Mouse (Mus musculus) midbrain, embryonic 11.5 days (tissue): ENCODE data around the gene Syt2. TPM values are rescaled to one million over a fixed set of nuclear protein-coding genes. Genes with fewer than 3 reads are reported as not detected.

Experiments used
- ATAC-seq: fragments of 200-750 bp; cut with Nextera tagmentation; 2 replicates; pipeline ENCODE4 v1.8.0; 2017; ENCODE audit warnings: moderate TSS enrichment, moderate library complexity; ENCODE audit not compliant: low FRiP score
- DNase-seq: peaks from one replicate; pipeline ENCODE4 v3.0.0; 2015; ENCODE audit warnings: low spot score; ENCODE audit errors: missing footprints
- H3K27ac ChIP-seq: fragments of 300-500 bp; sonication (generic); 2 replicates; pipeline ENCODE4 v1.5.1; 2014; ENCODE audit warnings: low read depth, low read length
- H3K27me3 ChIP-seq: fragments of 300-500 bp; sonication (generic); 2 replicates; pipeline ENCODE4 v1.6.1; 2014; ENCODE audit warnings: mild to moderate bottlenecking, low read length, moderate library complexity, mixed read lengths; ENCODE audit not compliant: control insufficient read depth, insufficient read depth
- H3K36me3 ChIP-seq: fragments of 300-500 bp; sonication (generic); 2 replicates; pipeline ENCODE4 v1.6.1; 2014; ENCODE audit warnings: mild to moderate bottlenecking, low read length, moderate library complexity, mixed read lengths; ENCODE audit not compliant: control insufficient read depth, insufficient read depth
- H3K4me1 ChIP-seq: fragments of 300-500 bp; sonication (generic); 2 replicates; pipeline ENCODE4 v1.6.1; 2014; ENCODE audit warnings: low read length; ENCODE audit not compliant: control insufficient read depth, insufficient read depth
- H3K4me2 ChIP-seq: fragments of 300-500 bp; sonication (generic); 2 replicates; pipeline ENCODE4 v1.6.1; 2014; ENCODE audit warnings: mild to moderate bottlenecking, moderate library complexity
- H3K4me3 ChIP-seq: fragments of 300-500 bp; sonication (generic); 2 replicates; pipeline ENCODE4 v1.5.1; 2014; ENCODE audit warnings: low read depth, low read length
- H3K9ac ChIP-seq: fragments of 300-500 bp; sonication (generic); 2 replicates; pipeline ENCODE4 v1.6.1; 2014; ENCODE audit warnings: low read length
- H3K9me3 ChIP-seq: fragments of 300-500 bp; sonication (generic); 2 replicates; pipeline ENCODE4 v1.6.1; 2016; ENCODE audit warnings: low read length; ENCODE audit not compliant: control insufficient read depth
- WGBS: fragments of 180-500 bp; shearing (Covaris S2); extraction: QIAGEN DNeasy Blood & Tissue Kit; methylation state at CpG from one replicate; pipeline ENCODE4 v1.1.7; 2014; 5-methylcytosine and 5-hydroxymethylcytosine counted together
- polyA plus RNA-seq: library from polyadenylated mRNA; unstranded; fragments of >200 nt; fragmentation: Nextera tagmentation; extraction: Ambion mirVana; gene quantifications from 2 replicates; pipeline ENCODE4 v1.2.1, GENCODE M21; 2014

Gene Syt2
- polyA plus RNA-seq, 1 experiment from 2014 or later = 1.6 TPM

DNA sequence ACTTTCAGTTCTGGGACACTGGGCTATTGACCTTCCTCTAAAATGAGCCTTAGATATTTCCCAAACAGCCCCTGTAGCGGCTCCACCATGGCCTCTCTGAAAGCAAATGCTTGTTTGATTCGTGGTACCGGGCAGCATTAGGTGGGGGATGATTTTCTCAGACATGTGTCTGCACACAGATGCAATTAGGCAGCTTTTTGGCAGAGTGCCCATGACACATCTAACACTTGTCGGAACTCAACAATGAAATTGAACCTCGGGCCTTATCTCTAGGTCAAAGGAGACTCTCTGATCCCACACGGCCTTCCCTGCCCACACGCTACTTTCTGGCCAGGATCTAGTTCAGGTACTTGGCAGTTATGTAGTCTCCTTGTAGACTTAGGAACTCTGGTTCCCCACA, 12.4 kb downstream of the Syt2 start:
- Histone ChIP-seq H3K4me1 (peaks cover 3% of the 10 kb centered on the region; the same call in 1 of the 2 replicates), H3K36me3 (no peaks in the 10 kb centered on the region), H3K27ac (no peak overlapping the region), H3K9ac (no peak overlapping the region), H3K27me3 (no peaks in the 10 kb centered on the region; the same call in 1 of the 2 replicates), H3K4me3 (no peak overlapping the region), H3K4me2 (no peak overlapping the region), H3K9me3 (no peaks in the 10 kb centered on the region)
- WGBS = 87% methylated on average over 7 of the region's 7 CpGs
- no peak for ATAC-seq
- DNase-seq = peak; percentile 28

DNA sequence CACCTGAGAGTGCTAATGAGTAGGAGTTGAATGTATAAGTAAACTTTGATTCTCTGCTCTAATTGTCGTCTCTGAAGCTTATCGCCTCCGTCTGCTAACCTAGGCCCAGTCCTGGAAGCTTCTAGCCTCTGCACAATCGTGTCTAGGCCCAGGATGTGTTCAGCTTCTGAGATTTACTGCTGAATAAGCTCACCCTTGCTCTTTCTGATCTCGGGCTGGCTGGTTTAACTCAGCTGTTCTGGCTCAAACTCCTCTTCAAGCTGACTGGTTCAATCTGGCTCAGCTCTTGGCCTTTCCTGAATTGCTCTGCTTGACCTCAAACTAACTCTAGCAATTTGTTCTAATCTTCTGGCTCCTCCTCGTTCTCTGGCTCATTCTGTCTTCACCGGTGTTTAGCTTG, 13.7 kb downstream of the Syt2 start:
- Histone ChIP-seq H3K27me3 (no peaks in the 10 kb centered on the region), H3K4me3 (no peak overlapping the region), H3K27ac (no peak overlapping the region), H3K9ac (no peak overlapping the region), H3K4me1 (no peaks in the 10 kb centered on the region), H3K9me3 (no peaks in the 10 kb centered on the region), H3K4me2 (no peak overlapping the region), H3K36me3 (no peaks in the 10 kb centered on the region)
- 75% methylated on average over 7 of the region's 7 CpGs for WGBS
- ATAC-seq (no peak), DNase-seq (peak; percentile 33)

DNA sequence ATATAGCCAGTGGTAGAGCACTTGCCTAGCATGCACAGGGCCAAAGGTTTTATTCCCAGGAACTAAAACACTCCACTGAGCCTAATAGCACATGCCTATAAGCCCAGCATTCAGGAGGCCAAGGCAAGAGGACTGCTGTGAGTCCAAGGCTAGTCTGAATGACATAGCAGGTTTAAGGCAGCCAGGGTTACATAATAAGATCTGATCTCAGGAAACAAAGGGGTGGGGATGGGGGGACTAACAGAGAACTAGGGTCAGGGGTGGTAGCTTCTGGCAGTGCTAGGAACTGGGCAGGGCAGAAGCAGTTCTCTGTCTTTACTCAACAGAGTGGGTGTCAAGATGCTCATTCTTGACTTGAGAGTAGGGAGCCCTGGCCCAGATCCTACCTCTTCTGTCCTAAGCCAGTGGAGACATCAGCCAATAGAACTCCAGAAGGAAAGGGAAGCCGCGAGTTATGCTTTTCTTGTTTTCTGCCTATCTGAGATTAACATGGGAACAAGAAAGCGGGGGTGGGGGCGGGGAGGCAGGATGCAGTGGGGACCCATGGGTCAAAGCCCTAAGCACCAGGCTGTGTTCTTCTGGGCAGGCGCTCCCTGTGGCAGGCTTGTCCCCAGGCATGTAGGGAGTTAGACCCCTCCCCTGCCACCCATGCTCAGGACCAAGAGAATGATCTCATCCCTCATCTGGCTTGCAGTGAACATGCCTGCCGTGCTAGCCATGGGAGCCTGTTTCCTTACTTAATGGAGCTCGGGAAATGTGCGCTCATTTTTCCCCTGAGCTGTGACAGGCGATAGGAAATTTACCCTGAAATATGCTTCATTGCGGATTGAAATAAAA, 25.0 kb downstream of the Syt2 start:
- H3K4me2 ChIP-seq = no peak overlapping the region
- H3K4me1 ChIP-seq = no peaks in the 10 kb centered on the region
- no peaks in the 10 kb centered on the region for H3K36me3 ChIP-seq
- H3K27me3 ChIP-seq = no peaks in the 10 kb centered on the region
- DNase-seq = no peak
- no peaks in the 10 kb centered on the region for H3K9me3 ChIP-seq
- H3K9ac ChIP-seq = no peak overlapping the region
- 88% methylated on average over 10 of the region's 10 CpGs for WGBS
- no peak overlapping the region for H3K4me3 ChIP-seq
- no peak for ATAC-seq
- no peak overlapping the region for H3K27ac ChIP-seq

DNA sequence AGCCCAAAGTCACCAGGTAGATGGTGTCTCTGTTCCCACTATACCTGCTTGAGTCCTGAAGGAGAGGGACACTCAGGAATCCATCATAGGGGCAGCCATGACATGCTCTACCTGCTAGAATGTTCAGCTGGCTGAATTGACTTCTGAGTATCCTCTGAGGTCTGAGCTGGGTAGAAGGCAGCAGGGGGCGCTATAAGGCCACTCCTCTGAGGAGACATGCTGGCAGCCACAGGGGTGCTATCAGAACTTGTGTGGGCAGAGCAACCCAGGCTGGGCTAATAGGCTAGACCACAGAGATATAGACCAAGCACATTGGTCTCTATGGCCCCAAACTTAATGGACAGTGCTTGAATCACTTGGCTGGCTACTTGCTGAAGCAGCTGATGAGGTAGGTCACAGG, 27.8 kb downstream of the Syt2 start:
- Histone ChIP-seq H3K27ac (no peak overlapping the region), H3K27me3 (no peaks in the 10 kb centered on the region), H3K36me3 (no peaks in the 10 kb centered on the region), H3K4me2 (no peak overlapping the region), H3K4me3 (no peak overlapping the region), H3K9ac (no peak overlapping the region), H3K4me1 (no peaks in the 10 kb centered on the region), H3K9me3 (no peaks in the 10 kb centered on the region)
- WGBS = 4% methylated on average over 1 of the region's 1 CpGs
- ATAC-seq (no peak), DNase-seq (no peak)

DNA sequence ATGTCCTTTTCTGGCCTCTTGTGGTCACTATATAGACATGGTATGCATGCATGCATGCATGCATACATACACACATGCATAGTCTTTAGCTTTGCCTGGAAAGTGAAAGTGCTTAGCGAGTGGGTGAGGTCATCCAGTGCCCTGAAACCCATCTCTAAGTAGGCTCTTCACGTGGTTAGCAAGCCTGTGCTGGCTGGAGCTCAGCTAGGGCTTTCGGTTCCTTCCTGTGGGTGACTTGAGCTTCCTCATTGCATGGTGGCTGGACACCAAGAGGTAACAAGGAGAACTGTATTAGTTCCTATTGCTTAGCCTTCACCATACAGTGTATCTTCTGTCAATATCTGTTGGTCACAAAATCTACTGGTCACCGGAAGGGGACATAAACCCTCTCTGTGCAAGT, 33.0 kb downstream of the Syt2 start:
- H3K9me3 ChIP-seq = no peaks in the 10 kb centered on the region
- 83% methylated on average over 4 of the region's 4 CpGs for WGBS
- no peaks in the 10 kb centered on the region for H3K36me3 ChIP-seq
- no peak overlapping the region for H3K4me3 ChIP-seq
- H3K27me3 ChIP-seq = no peaks in the 10 kb centered on the region
- H3K27ac ChIP-seq = no peak overlapping the region
- no peak for ATAC-seq
- no peaks in the 10 kb centered on the region for H3K4me1 ChIP-seq
- H3K9ac ChIP-seq = no peak overlapping the region
- H3K4me2 ChIP-seq = no peak overlapping the region
- no peak for DNase-seq

DNA sequence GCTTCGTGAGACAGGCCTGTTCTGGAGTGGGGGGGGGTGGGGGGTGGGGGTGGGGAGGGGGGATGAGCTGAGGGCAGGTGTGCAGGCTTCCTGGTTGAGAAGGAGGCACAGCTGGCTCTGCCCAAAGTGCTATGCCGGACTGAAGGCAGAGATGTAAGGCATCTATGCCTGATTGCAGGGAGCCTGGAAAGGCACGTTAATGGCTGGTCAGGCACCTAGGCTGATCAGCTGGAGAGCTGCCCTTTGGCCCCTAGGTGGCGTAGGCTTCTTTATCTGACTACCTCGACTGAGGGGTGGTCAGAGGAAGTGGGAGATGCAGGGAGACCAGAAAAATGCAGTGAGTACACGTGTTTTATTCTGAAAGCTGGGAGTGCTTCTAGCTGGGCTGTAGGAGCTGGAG, 34.1 kb downstream of the Syt2 start:
- DNase-seq (peak; percentile 68), ATAC-seq (no peak)
- WGBS = 18% methylated on average over 6 of the region's 6 CpGs

DNA sequence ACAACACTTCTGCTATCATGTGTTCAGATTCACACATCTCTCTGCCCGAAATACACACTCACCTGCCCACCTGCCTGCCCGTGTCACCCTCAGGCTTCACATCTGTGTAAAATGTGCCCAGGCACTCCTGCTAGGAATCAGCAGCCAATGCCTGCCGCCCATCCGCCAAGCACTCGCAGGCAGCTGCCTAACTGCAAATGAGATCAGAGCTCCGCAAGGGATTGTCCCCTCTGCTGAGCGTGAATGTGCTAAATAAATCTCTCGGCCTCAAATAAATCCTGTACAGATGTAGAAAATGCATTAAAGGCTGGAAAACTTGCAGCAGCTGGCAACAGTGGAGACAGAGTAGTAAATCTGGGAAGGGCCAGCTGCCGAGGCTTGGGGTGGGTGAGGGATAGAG, 36.0 kb downstream of the Syt2 start:
- Histone ChIP-seq H3K27me3 (no peaks in the 10 kb centered on the region), H3K4me3 (no peak overlapping the region), H3K27ac (no peak overlapping the region), H3K4me1 (no peaks in the 10 kb centered on the region), H3K36me3 (no peaks in the 10 kb centered on the region), H3K4me2 (no peak overlapping the region), H3K9me3 (no peaks in the 10 kb centered on the region), H3K9ac (no peak overlapping the region)
- DNase-seq (no peak), ATAC-seq (no peak)
- 68% methylated on average over 9 of the region's 9 CpGs for WGBS

More for the DNA sequence above, 34.1 kb downstream of the Syt2 start:
- no peaks in the 10 kb centered on the region for H3K36me3 ChIP-seq
- H3K9ac ChIP-seq = no peak overlapping the region
- no peak overlapping the region for H3K4me2 ChIP-seq
- H3K4me1 ChIP-seq = no peaks in the 10 kb centered on the region
- H3K9me3 ChIP-seq = no peaks in the 10 kb centered on the region
- H3K27ac ChIP-seq = no peak overlapping the region
- H3K27me3 ChIP-seq = no peaks in the 10 kb centered on the region
- no peak overlapping the region for H3K4me3 ChIP-seq

DNA sequence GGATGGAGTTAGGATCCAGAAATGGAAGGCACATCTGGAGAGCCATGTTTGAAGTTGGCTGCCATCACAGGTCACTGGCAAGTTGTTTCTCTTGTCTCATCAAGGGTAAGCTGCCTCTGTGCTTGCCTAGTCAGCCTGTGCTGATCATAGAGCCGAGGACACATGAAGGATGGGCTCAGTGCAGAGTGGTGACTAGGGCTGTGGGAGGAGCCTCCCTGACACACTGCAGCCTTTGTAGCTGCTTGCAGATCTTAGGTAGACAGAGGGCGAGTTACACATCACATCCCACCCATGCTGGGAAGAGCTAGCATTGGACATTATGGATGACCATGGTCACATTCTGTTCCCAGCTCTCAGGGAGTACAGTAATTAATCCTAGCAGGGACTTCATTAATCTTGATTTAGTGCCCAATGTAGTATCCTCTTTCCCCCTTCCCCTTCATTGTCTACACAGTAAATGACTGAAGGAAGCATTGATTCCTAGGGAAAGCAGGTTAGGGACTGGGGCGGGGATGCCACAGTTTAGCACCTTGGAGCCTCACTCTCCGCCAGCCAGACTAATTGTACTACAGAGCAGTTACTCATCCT, 40.5 kb downstream of the Syt2 start:
- 76% methylated on average over 4 of the region's 4 CpGs for WGBS
- no peak for ATAC-seq
- no peak overlapping the region for H3K4me3 ChIP-seq
- no peak for DNase-seq
- no peaks in the 10 kb centered on the region for H3K27me3 ChIP-seq
- no peak overlapping the region for H3K9ac ChIP-seq
- H3K4me1 ChIP-seq = no peaks in the 10 kb centered on the region
- no peaks in the 10 kb centered on the region for H3K9me3 ChIP-seq
- H3K4me2 ChIP-seq = no peak overlapping the region
- H3K36me3 ChIP-seq = no peaks in the 10 kb centered on the region
- H3K27ac ChIP-seq = no peak overlapping the region

DNA sequence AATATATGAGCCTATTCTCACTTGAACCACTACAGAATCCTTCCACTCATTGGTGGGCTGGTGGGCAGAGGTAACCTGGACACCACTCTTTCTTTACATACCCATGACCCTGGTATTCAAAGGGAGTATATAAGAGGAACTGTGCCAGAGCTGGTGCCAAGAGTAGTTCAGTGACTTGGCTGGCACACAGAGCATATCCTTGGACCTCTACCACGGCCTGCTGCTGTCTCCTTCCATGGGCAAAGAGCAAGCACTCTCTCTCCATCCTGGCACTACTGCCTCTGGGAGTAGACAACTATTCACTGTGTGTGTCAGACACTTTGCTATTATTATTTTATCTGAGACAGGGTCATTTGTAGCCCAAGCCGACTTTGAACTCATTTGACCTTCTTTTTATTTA, 49.8 kb downstream of the Syt2 start:
- Histone ChIP-seq H3K27me3 (no peaks in the 10 kb centered on the region), H3K4me3 (no peak overlapping the region), H3K4me2 (no peak overlapping the region), H3K9me3 (no peaks in the 10 kb centered on the region), H3K27ac (no peak overlapping the region), H3K4me1 (no peaks in the 10 kb centered on the region), H3K9ac (no peak overlapping the region), H3K36me3 (no peaks in the 10 kb centered on the region)
- DNase-seq (no peak), ATAC-seq (no peak)
- 82% methylated on average over 2 of the region's 2 CpGs for WGBS
